In genomic region chr10:82986993-82987349, GRCm38 (mm10) we compare ENCODE assay signal across 8 mouse cellular contexts. TPM values are rescaled to one million over a fixed set of nuclear protein-coding genes. Genes with fewer than 3 reads are reported as not detected.
DNase-seq lines count a peak whose midpoint lies in the region; ATAC-seq and TF ChIP-seq lines count a peak whose summit lies in the region.

No protein-coding gene starts in this region.

- TF ChIP-seq POLR2A in brain, embryonic 14.5 days (IDR thresholded peaks at IDR 0.05; ENCODE audit: borderline replicate concordance, extremely low read depth, insufficient read depth, insufficient read length, poor library complexity, severe bottlenecking): no peak

- DNase-seq in kidney, postnatal 36 days: no peak
- peak; percentile 55 for DNase-seq in brain, embryonic 14.5 days (ENCODE audit: low read depth)
- DNase-seq in hindbrain, embryonic 14.5 days (ENCODE audit: low spot score): peak; percentile 32
- peak; percentile 46 for DNase-seq in midbrain, embryonic 14.5 days
- no peak for DNase-seq in right cerebral cortex, postnatal 10 days (ENCODE audit: low spot score in 2 of 2)
- DNase-seq in frontal cortex, postnatal 14 days (ENCODE audit: low spot score in 2 of 2): no peak
- DNase-seq in layer of hippocampus, postnatal 25 days (ENCODE audit: extremely low spot score in 1 of 2, low spot score in 1 of 2): no peak

- H3K9ac ChIP-seq in kidney, embryonic 14.5 days (ENCODE audit: low read depth, low read length): peak overlapping the region; percentile 84
- peak overlapping the region; percentile 79 for H3K9ac ChIP-seq in hindbrain, embryonic 14.5 days
- peak overlapping the region; percentile 75; the same call in 1 of the 2 replicates for H3K9ac ChIP-seq in midbrain, embryonic 14.5 days (replicated peaks; ENCODE audit: low read length)

- peak overlapping the region; percentile 63 for H3K4me3 ChIP-seq in kidney, embryonic 14.5 days (ENCODE audit: low read length)
- peak overlapping the region; percentile 63 for H3K4me3 ChIP-seq in hindbrain, embryonic 14.5 days (replicated peaks; ENCODE audit: low read length)
- H3K4me3 ChIP-seq in midbrain, embryonic 14.5 days (replicated peaks; ENCODE audit: low read depth, low read length): peak overlapping the region; percentile 77

- no peak for TF ChIP-seq CTCF in brain, embryonic 14.5 days (IDR thresholded peaks at IDR 0.05; ENCODE audit: borderline replicate concordance, extremely low read depth, insufficient read depth, insufficient read length)

- H3K36me3 ChIP-seq in kidney, embryonic 14.5 days (ENCODE audit: control insufficient read depth, insufficient read depth, low read length): no peaks in the 10 kb centered on the region
- no peaks in the 10 kb centered on the region for H3K36me3 ChIP-seq in hindbrain, embryonic 14.5 days (replicated peaks; ENCODE audit: control insufficient read depth, insufficient read depth)
- no peaks in the 10 kb centered on the region for H3K36me3 ChIP-seq in midbrain, embryonic 14.5 days (ENCODE audit: control insufficient read depth, insufficient read depth, low read length)

- peak overlapping the region; percentile 96 for H3K4me2 ChIP-seq in kidney, embryonic 14.5 days (replicated peaks; ENCODE audit: low read depth, low read length)
- H3K4me2 ChIP-seq in hindbrain, embryonic 14.5 days (replicated peaks): peak overlapping the region; percentile 92
- peak overlapping the region; percentile 95 for H3K4me2 ChIP-seq in midbrain, embryonic 14.5 days (ENCODE audit: low read length)

- no peak overlapping the region; the same call in 1 of the 2 replicates for H3K27ac ChIP-seq in kidney, embryonic 14.5 days (ENCODE audit: low read depth, low read length)
- H3K27ac ChIP-seq in hindbrain, embryonic 14.5 days: no peak overlapping the region
- H3K27ac ChIP-seq in midbrain, embryonic 14.5 days (replicated peaks; ENCODE audit: low read depth, low read length): no peak overlapping the region

- no peaks in the 10 kb centered on the region for H3K9me3 ChIP-seq in kidney, embryonic 14.5 days (ENCODE audit: control insufficient read depth, low read length)
- no peaks in the 10 kb centered on the region for H3K9me3 ChIP-seq in hindbrain, embryonic 14.5 days (ENCODE audit: control insufficient read depth, low read length)
- H3K9me3 ChIP-seq in midbrain, embryonic 14.5 days (ENCODE audit: control insufficient read depth, low read length): no peaks in the 10 kb centered on the region

- no peak for ATAC-seq in kidney, embryonic 14.5 days (ENCODE audit: low FRiP score, low TSS enrichment)
- ATAC-seq in hindbrain, embryonic 14.5 days (ENCODE audit: low FRiP score): no peak
- ATAC-seq in midbrain, embryonic 14.5 days (ENCODE audit: low FRiP score, low TSS enrichment): no peak

- H3K27me3 ChIP-seq in kidney, embryonic 14.5 days (ENCODE audit: control insufficient read depth, insufficient read depth, low read length): no peaks in the 10 kb centered on the region; the same call in 1 of the 2 replicates
- peaks cover 8% of the 10 kb centered on the region; the same call in 1 of the 2 replicates for H3K27me3 ChIP-seq in hindbrain, embryonic 14.5 days (ENCODE audit: control insufficient read depth, insufficient read depth, low read length)
- H3K27me3 ChIP-seq in midbrain, embryonic 14.5 days (ENCODE audit: control insufficient read depth, insufficient read depth, low read length): 0 out of 2 replicates have a peak, but pooled peaks cover 9% of the 10 kb centered on the region

- 5% methylated on average over 8 of the region's 8 CpGs for WGBS in kidney, embryonic 14.5 days
- 15% methylated on average over 8 of the region's 8 CpGs for WGBS in hindbrain, embryonic 14.5 days
- WGBS in midbrain, embryonic 14.5 days: 18% methylated on average over 8 of the region's 8 CpGs

- H3K4me1 ChIP-seq in kidney, embryonic 14.5 days (ENCODE audit: control insufficient read depth, insufficient read depth, low read length): peaks cover 41% of the 10 kb centered on the region
- peaks cover 54% of the 10 kb centered on the region for H3K4me1 ChIP-seq in hindbrain, embryonic 14.5 days (replicated peaks; ENCODE audit: control insufficient read depth, insufficient read depth, low read length)
- peaks cover 47% of the 10 kb centered on the region for H3K4me1 ChIP-seq in midbrain, embryonic 14.5 days (ENCODE audit: control insufficient read depth, insufficient read depth, low read length)

RNA-seq across cellular contexts. Expression of gene Chst11, which starts 1.7 kb away (rescaled TPM):
- 4.5 and 5.4 TPM in 2 replicates for polyA plus RNA-seq in kidney, embryonic 14.5 days (2014; fragmentation: Nextera tagmentation; extraction: Ambion mirVana)
- 16.8 and 22.7 TPM in 2 replicates for polyA plus RNA-seq in brain, embryonic 14.5 days (2012; rRNA removed)
- 5.0 and 5.4 TPM in 2 replicates for polyA plus RNA-seq in hindbrain, embryonic 14.5 days (2014; fragmentation: Nextera tagmentation; extraction: Ambion mirVana)
- polyA plus RNA-seq in midbrain, embryonic 14.5 days (2014; fragmentation: Nextera tagmentation; extraction: Ambion mirVana): 4.5 and 5.2 TPM in 2 replicates
- 10 to 100 TPM; 50.8 to 55.0 TPM for total RNA-seq in layer of hippocampus, postnatal 25 days (2021)

Comparison
In these comparisons a context has a peak if more than half of its experiments do, and no peak if none do; other contexts are left out.
1. DNase-seq: peak in brain, embryonic 14.5 days (single experiment), hindbrain, embryonic 14.5 days (single experiment) and midbrain, embryonic 14.5 days (single experiment); none in kidney, postnatal 36 days (0 of 2), right cerebral cortex, postnatal 10 days (0 of 2), frontal cortex, postnatal 14 days (0 of 2) and layer of hippocampus, postnatal 25 days (0 of 2).
2. Peak in every context shown above with its lines, with median percentiles within 50 percentile points of each other: H3K4me2 ChIP-seq, H3K4me3 ChIP-seq and H3K9ac ChIP-seq.